Mouse (Mus musculus): ENCODE measurements around the gene 0610010K14Rik.

The 0610010K14Rik gene

DNA sequence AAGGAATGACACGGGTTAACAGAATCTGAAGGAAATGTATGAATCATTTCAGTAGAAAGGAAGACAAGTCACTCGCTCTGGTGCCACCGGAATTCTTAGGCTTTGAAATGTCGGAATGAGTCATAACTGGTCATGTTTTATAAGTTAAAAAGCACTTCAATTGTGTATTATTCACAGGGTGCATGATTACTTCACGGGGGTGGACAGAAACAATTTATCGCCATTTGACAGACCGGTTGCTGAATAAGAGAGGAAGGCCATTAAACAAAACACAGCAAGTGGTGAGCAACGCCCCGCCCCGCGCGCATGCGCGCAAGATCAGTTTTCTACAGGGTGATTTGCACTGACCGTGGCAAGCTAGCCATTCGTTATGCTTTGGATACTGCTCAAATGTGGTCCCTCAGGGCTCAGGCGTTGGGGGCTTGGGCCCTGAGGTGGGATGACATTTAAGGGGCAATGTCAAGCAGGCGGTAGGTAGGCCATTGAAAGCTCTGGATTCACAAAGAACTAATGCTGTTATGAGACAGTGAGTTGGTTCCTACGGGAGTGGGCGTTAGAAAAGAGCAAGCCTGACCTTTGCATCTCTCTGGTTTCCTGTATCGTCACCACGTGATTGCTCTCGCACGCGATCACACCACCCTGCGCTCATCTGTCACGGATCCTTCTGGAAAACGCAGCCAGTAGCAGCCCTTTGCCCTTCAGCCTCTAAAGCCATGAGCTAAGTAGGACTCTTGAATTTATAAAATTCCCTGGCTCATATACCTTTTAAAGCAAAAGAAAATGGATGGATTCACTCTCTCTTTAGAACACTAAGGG is 48.2 kb downstream of the 0610010K14Rik start:
- no peak for ATAC-seq (ENCODE audit: insufficient number of reproducible peaks, low FRiP score, low TSS enrichment)
